Mouse (Mus musculus): ENCODE measurements around the gene Dlg2. TPM values are rescaled to one million over a fixed set of nuclear protein-coding genes. Genes with fewer than 3 reads are reported as not detected.

The Dlg2 gene
- polyA plus RNA-seq, 1 experiment, result 0.01 TPM

DNA sequence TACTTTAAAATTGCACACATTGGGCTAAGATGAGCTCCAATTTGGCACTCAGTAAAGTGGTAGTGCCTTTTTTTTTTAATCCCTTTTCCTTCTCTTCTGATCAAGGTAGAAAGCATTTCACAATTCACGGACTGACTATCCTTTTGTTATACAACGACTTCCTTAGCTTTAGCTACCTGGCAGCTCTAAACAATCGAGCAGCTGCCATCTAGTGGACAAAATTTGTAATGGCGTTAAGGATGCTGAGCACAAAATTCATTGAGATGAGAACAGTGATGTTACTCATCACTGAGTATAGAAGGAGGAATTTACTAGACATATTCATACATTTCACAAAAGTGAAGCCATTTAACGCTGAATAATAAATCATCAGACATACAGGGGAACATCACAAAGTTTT lies 750.0 kb downstream of the Dlg2 start:
- Histone ChIP-seq H3K36me3 (ENCODE audit: control insufficient read depth, insufficient read depth) (no peaks in the 10 kb centered on the region), H3K79me2 (ENCODE audit: control insufficient read depth, insufficient read depth) (no peaks in the 10 kb centered on the region), H3K4me3 (ENCODE audit: insufficient read depth, poor library complexity, severe bottlenecking) (no peak overlapping the region), H3ac (ENCODE audit: control insufficient read depth, insufficient read length, low read depth) (no peak overlapping the region), H3K79me3 (ENCODE audit: low read depth) (no peaks in the 10 kb centered on the region), H3K27me3 (ENCODE audit: control insufficient read depth, insufficient read depth, insufficient read length) (no peaks in the 10 kb centered on the region)
- TF ChIP-seq MYOD1 (IDR thresholded peaks at IDR 0.05; ENCODE audit: control insufficient read depth, insufficient read length, low read depth) (no peak), FOSL1 (IDR thresholded peaks at IDR 0.05; ENCODE audit: insufficient read depth, low read length, poor library complexity, severe bottlenecking) (no peak), CTCF (IDR thresholded peaks at IDR 0.05; ENCODE audit: control insufficient read depth, insufficient read depth, insufficient read length) (no peak), MAX (IDR thresholded peaks at IDR 0.05) (no peak), CEBPB (IDR thresholded peaks at IDR 0.05; ENCODE audit: low read depth) (no peak), USF1 (IDR thresholded peaks at IDR 0.05; ENCODE audit: low read depth) (no peak), MYOG (IDR thresholded peaks at IDR 0.05; ENCODE audit: control insufficient read depth, extremely low read depth, insufficient read length) (no peak)

DNA sequence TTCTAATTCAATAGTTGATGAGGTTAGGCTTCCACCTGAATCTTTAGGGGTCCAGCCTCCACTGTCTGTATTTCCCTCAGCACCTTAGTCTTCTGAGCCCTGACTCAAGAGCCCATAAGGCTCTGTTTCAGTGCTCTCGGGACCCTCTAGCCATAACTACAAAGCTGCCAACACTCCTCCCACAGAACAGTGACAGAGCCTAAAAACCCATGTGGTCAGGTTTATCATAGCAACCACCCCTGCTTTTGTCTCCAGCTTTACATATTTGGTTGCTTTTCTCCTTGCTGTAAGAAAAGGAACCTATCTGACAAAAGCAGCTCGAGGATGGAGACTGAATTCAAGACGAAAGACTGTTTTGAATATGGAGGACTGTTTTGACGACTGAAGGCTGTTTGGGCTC lies 765.2 kb downstream of the Dlg2 start:
- Histone ChIP-seq H3K79me2 (ENCODE audit: control insufficient read depth, insufficient read depth) (no peaks in the 10 kb centered on the region), H3K79me3 (ENCODE audit: low read depth) (no peaks in the 10 kb centered on the region), H3ac (ENCODE audit: control insufficient read depth, insufficient read length, low read depth) (no peak overlapping the region), H3K27me3 (ENCODE audit: control insufficient read depth, insufficient read depth, insufficient read length) (no peaks in the 10 kb centered on the region), H3K4me3 (ENCODE audit: insufficient read depth, poor library complexity, severe bottlenecking) (no peak overlapping the region), H3K36me3 (ENCODE audit: control insufficient read depth, insufficient read depth) (no peaks in the 10 kb centered on the region)
- TF ChIP-seq CTCF (IDR thresholded peaks at IDR 0.05; ENCODE audit: control insufficient read depth, insufficient read depth, insufficient read length) (no peak), MYOG (IDR thresholded peaks at IDR 0.05; ENCODE audit: control insufficient read depth, extremely low read depth, insufficient read length) (no peak), MAX (IDR thresholded peaks at IDR 0.05) (no peak), USF1 (IDR thresholded peaks at IDR 0.05; ENCODE audit: low read depth) (no peak)

DNA sequence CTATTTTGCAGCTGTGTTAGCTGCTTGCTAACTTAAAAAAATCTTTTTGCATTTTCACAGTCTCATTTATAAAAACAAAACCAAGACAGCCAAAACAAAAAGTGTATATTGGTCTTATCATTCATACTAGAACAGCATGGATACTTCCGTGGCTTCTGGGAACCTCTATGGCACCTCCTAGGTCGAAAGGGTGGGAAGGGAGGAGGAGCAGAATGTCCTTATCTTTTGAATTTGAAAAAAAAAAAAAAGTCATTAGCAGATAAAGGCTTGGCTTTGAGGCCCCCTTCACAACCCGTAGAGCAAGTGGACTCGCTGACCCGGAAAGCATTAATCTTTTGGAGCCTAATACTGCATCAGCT lies 785.2 kb downstream of the Dlg2 start:
- TF ChIP-seq MYOD1 (IDR thresholded peaks at IDR 0.05; ENCODE audit: control insufficient read depth, insufficient read length, low read depth), result no peak
- TF ChIP-seq USF1 (IDR thresholded peaks at IDR 0.05; ENCODE audit: low read depth), result no peak
- TF ChIP-seq MYOG (IDR thresholded peaks at IDR 0.05; ENCODE audit: control insufficient read depth, extremely low read depth, insufficient read length), result no peak
- no peak for TF ChIP-seq FOSL1 (IDR thresholded peaks at IDR 0.05; ENCODE audit: insufficient read depth, low read length, poor library complexity, severe bottlenecking)
- TF ChIP-seq MAX (IDR thresholded peaks at IDR 0.05), result no peak
- no peak for TF ChIP-seq CEBPB (IDR thresholded peaks at IDR 0.05; ENCODE audit: low read depth)
- TF ChIP-seq CTCF (IDR thresholded peaks at IDR 0.05; ENCODE audit: control insufficient read depth, insufficient read depth, insufficient read length), result no peak
- H3K36me3 ChIP-seq (ENCODE audit: control insufficient read depth, insufficient read depth), result no peaks in the 10 kb centered on the region
- no peaks in the 10 kb centered on the region for H3K79me3 ChIP-seq (ENCODE audit: low read depth)
- no peaks in the 10 kb centered on the region for H3K79me2 ChIP-seq (ENCODE audit: control insufficient read depth, insufficient read depth)
- no peak overlapping the region for H3ac ChIP-seq (ENCODE audit: control insufficient read depth, insufficient read length, low read depth)
- no peak overlapping the region for H3K4me3 ChIP-seq (ENCODE audit: insufficient read depth, poor library complexity, severe bottlenecking)
- peaks cover 6% of the 10 kb centered on the region for H3K27me3 ChIP-seq (ENCODE audit: control insufficient read depth, insufficient read depth, insufficient read length)

- TF ChIP-seq CTCF (IDR thresholded peaks at IDR 0.05; ENCODE audit: control insufficient read depth, insufficient read depth, insufficient read length) (no peak), MYOD1 (IDR thresholded peaks at IDR 0.05; ENCODE audit: control insufficient read depth, insufficient read length, low read depth) (no peak), USF1 (IDR thresholded peaks at IDR 0.05; ENCODE audit: low read depth) (no peak), CEBPB (IDR thresholded peaks at IDR 0.05; ENCODE audit: low read depth) (no peak), FOSL1 (IDR thresholded peaks at IDR 0.05; ENCODE audit: insufficient read depth, low read length, poor library complexity, severe bottlenecking) (no peak), MAX (IDR thresholded peaks at IDR 0.05) (no peak), MYOG (IDR thresholded peaks at IDR 0.05; ENCODE audit: control insufficient read depth, extremely low read depth, insufficient read length) (no peak)
- Histone ChIP-seq H3K4me3 (ENCODE audit: insufficient read depth, poor library complexity, severe bottlenecking) (no peak overlapping the region), H3K79me2 (ENCODE audit: control insufficient read depth, insufficient read depth) (no peaks in the 10 kb centered on the region), H3K27me3 (ENCODE audit: control insufficient read depth, insufficient read depth, insufficient read length) (peaks cover 6% of the 10 kb centered on the region), H3ac (ENCODE audit: control insufficient read depth, insufficient read length, low read depth) (no peak overlapping the region), H3K36me3 (ENCODE audit: control insufficient read depth, insufficient read depth) (no peaks in the 10 kb centered on the region), H3K79me3 (ENCODE audit: low read depth) (no peaks in the 10 kb centered on the region)
These were observed 785.8 kb downstream of the Dlg2 start for GRCm38 (mm10) chr7:91262031-91262951.

GRCm38 (mm10) chr7:91262998-91263397 lies 786.5 kb downstream of the Dlg2 start:
- Histone ChIP-seq H3K79me2 (ENCODE audit: control insufficient read depth, insufficient read depth) (no peaks in the 10 kb centered on the region), H3K79me3 (ENCODE audit: low read depth) (no peaks in the 10 kb centered on the region), H3K27me3 (ENCODE audit: control insufficient read depth, insufficient read depth, insufficient read length) (peaks cover 6% of the 10 kb centered on the region), H3ac (ENCODE audit: control insufficient read depth, insufficient read length, low read depth) (no peak overlapping the region), H3K4me3 (ENCODE audit: insufficient read depth, poor library complexity, severe bottlenecking) (no peak overlapping the region), H3K36me3 (ENCODE audit: control insufficient read depth, insufficient read depth) (no peaks in the 10 kb centered on the region)
- TF ChIP-seq FOSL1 (IDR thresholded peaks at IDR 0.05; ENCODE audit: insufficient read depth, low read length, poor library complexity, severe bottlenecking), result no peak
- TF ChIP-seq USF1 (IDR thresholded peaks at IDR 0.05; ENCODE audit: low read depth), result no peak
- no peak for TF ChIP-seq MYOG (IDR thresholded peaks at IDR 0.05; ENCODE audit: control insufficient read depth, extremely low read depth, insufficient read length)
- TF ChIP-seq CTCF (IDR thresholded peaks at IDR 0.05; ENCODE audit: control insufficient read depth, insufficient read depth, insufficient read length), result no peak
- TF ChIP-seq CEBPB (IDR thresholded peaks at IDR 0.05; ENCODE audit: low read depth), result no peak
- TF ChIP-seq MYOD1 (IDR thresholded peaks at IDR 0.05; ENCODE audit: control insufficient read depth, insufficient read length, low read depth), result no peak
- TF ChIP-seq MAX (IDR thresholded peaks at IDR 0.05), result no peak

All from C2C12 (cell line).